Mouse (Mus musculus): ENCODE results near the gene Lca5l.

Gene Lca5l

DNA sequence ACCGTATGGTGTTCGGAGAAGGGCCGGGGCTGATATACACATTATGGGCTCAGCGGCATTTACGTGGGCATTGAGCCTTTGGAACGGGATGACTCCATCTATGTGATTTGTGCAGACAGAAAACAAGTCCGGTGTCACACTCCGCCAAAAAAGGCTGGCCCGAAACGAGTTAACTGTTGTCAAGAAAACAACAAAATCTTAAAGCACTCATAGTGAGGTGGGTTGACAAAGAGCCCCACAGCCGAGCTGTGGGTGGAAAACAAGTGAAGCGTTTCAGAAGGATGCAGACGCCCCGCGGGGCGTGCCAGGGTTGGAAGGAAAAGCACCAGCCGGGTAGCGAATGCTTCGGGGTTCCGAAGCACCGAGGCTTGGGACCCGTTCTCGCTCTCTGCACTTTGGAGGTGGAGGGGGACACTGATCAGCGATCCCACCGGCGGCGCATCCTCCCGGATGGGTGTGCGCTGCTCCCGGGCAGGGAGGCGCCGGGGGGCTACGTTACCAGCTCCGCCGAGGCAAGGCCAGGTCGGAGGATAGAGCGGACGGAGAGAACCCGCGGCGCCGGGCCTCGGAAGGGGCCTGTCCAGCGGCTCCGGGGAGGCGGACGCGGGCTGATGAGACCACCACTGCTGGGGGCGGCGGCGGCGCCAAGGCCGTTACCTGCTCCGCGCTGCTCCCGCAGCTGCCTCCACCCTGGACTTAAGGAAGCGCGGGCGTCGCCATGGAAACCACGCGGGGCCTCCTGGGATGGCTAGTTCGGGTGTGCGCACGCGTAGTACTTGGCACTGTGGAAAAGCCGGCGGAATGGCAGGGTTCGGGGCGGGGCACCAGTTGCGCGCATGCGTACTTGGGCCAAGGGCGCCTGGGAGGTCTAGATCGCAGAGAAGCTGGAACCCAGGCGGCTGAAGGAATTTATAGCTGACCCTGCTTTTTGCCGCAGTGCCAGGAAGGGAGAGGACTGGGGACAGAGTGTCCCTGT, at the start of gene Lca5l:
Gene Lca5l (minus strand): TSS at position 741 of the 976 bp plus-strand sequence.
- peak; percentile 99 for DNase-seq

DNA sequence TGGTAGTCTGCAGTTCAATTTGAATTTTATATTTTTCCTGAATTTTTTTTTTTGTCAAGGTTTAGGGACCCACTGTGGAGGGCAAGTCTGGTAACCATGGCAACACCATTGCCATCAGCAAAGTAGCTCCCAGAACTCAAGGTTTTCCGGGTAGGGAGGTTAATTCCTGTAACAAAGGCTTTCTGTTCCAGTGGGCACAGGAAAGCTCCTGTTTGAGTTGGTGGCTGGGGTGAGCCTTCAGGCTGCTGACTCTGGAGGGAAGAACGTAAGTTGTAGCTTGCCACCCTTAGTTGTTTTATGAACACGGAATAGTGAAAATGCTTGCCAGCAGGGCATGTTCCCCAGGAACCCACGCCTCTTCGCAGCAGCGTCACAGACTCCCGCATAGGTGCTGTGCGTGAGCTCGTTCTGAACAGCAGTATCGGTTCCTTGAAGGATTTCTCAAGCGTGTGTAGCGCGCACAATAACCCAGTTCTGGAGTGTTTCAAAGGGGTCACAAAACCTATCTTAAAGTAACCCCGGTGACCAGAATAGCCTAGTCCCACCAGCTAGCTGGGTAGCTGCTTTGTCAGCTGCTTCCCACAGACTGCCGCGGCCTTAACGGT, 43.4 kb upstream of the Lca5l start, which contains the start of gene B3galt5:
Gene B3galt5 (plus strand): TSS at position 436 of the 605 bp plus-strand sequence.
- DNase-seq, result no peak

DNA sequence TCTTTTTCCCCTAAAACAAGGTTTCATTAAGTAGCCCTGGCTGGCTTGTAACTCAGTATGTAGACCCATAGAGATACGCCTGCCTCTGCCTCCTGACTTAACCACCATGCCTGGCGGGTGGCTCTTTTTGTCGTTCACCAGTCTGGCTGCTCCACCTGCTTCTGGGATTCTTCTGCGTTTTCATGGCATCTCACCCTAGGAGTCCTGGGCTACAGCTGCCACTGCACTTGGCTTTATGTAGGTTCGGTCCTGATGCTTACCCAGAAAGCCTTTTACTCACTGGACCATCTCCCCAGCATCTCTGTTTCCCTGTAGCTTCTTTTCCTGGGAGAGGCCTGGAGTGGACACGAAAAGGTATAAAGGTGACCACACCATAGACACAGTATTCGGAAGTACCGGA, 41.9 kb upstream of the Lca5l start:
- DNase-seq, result no peak

DNA sequence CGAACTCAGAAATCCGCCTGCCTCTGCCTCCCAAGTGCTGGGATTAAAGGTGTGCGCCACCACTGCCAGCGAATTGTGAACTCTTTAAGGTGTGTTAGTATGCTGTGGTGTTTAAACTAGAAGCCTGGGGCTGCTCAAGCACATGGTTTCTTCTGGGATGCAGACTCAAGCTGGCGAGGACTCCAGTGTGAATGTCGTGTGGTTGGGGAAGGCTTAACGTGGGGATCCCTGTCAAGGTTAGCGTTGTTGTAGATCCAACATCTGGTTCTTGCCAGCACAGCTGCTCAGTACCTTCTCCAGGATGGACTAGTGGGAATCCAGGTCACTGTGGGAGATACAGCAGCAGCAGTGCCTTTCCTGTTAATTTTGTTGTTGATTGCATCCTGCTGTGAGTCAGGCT, 39.9 kb upstream of the Lca5l start:
- no peak for DNase-seq

DNA sequence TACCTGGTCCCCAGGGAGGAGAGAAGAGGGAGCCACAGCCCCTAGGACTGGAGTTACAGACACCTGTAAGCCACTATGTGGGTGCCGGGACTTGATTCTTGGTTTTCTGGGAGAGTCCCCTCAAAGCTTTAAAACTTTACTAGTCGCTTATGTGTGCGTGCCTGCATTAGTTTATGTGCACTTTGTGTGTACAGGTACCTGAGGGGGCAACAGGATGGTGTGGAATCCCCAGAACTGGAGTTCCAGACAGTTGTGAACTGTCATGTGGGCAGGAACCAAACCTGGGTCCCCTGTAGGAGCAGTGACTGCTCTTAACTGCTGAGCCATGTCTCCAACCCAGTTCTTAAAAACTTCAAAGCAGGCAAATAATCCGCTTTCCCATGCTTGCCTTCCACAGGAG, 39.2 kb upstream of the Lca5l start:
- DNase-seq, result no peak

DNA sequence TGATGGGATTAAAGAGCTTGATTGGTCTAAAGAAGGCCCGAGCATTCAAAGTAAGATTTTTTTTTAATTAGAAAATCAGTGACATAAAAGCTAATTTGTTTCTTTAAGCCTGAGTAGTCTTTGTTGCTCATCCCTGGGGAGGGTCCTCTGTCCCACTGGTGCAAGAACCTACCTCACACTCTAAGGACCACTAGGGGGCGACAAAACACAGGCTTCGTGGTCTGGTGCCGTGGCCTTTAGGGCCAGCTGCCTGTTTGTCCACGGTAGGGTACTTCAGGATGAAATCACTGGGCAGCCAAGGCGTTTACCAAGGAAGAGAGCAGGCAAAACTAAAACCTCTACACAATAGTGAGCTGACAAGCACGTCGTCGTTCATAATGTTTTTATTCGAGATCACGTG, 38.3 kb upstream of the Lca5l start:
- peak; percentile 49 for DNase-seq

DNA sequence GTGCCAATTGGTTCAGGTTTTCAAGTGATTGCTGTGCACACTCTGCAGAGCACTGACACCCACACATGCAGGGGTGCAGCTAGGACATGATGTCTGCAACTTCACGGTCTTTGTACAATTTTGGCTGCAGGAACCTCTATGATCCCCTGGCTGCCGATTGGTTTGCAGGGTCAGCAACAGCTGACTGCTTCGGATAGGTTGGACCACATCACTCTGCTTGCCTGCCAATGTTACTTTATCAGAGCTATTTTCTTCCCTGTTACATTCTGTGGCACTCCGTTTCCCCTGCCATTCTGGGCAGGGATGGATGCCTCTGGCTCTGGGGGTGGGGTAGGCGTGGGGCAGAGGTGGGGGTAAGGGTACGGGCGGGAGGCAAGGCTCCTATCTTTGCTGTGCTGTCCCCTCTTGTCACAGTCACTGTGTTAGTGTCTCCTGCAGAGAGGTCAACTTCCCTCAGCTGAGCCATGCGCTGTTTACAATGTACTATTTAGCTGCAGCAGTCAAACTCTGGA, 37.0 kb upstream of the Lca5l start:
- no peak for DNase-seq

DNA sequence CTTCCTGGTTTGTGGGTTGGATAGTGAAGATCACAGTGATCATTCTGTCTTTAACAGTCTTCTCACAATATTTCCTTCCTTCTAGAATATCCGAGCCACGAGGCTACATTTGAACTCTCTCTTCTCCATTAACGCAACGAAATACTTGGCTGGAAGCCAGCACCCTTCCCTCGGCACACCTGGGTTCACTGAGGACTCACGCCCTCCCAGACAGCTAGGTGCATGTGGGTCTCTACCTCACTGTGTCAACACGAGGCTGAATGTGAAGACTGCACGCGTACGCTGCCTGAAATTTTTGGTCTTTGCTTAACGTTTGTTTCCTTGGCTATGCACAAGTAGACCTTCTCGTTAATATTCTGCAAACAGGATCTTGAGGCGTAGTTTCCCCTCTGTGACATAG, 36.4 kb upstream of the Lca5l start:
- no peak for DNase-seq

DNA sequence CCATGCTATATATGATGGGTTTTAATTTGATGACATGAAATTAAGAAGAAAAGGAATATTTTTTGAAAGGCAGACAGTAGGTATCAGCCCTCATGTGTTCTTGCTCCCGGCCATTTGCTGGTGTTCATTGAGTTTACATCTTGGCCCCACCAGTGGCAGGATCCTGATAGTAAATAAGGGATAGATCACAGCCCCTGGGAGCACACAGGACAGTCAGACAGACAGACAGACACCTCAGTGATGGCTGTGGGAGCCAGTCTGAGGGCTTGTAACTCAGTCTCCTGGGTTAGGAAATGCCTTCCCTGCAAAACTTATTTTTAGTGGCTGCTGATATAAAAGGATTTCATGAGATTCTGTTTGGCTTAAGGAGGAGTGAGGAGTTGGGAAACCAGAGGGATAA, 30.4 kb upstream of the Lca5l start:
- DNase-seq, result no peak

DNA sequence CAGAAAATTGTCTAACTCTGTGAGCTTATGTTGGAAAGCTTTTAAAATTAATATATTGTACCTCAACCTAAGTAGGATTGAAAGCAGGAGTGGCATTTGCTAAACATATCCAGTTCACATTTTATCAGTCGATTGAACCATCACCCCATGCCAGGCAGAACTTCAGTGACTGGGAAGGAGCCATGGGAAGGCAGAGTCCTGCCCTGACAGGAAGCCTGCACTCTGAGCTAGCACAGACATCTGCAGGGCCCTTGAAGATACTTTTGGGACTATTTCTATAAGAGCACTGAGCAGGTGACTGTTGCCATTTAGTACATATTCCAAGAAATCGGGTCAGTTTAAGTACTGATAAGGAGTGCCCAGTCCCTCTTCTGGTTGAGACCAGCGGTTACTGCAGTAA, 29.9 kb upstream of the Lca5l start:
- no peak for DNase-seq

DNA sequence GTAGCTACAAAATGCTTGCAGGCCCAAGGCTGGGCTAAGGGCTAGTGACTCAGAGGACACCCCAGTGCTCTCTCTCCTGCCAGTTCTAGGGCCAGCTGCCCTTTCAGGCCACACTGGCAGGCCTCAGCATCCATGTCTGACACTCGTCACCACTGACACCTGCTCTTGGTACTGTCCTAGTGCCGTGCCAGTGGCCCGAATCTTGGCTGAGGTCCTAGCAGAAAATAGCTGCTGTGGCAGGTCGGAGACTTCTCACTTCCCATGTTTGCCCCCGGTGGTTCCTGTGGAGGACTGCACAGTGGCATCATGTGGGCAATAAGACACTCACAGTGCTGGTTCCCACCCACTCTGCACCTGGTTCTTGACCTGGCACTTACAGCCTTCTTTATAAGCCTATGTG, 29.4 kb upstream of the Lca5l start:
- DNase-seq, result no peak

DNA sequence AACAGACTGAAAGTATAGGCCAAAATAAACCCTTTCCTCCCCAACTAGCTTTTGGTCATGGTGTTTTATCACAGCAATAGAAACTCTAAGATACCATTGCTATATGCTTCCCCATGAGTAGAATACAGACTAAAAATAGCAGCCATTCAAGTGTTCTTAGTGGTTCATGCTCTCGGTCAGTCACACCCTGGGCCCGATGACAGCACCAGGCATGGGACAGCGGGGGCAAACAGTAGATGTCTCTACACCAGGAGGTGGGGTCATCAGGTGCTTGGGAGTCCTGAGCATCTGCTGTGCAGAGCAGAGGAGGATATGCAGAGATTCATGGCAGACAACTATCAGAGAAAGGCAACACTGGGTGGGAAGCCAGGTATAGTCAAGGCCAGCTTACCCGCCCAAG, 21.0 kb upstream of the Lca5l start:
- DNase-seq, result no peak

DNA sequence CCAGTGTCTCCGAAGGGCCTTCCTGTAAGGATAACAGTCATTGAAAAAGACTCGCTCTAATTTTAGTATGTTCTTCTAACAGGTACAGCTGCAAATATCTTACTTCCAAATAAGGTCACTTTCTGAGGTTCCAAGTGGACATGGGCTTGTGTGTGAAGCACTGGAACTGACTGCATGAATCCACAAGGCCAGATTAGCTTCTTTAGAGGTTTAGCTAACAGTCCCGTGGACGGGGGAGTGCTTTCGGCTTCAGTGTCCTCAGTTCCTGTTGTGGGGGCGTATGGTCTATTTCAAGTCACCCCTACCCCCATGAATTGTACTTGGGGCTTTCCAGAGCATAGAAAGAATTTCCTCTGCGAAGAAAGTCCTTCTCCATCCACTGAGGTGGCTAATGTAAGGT, 18.8 kb upstream of the Lca5l start:
- DNase-seq, result no peak

DNA sequence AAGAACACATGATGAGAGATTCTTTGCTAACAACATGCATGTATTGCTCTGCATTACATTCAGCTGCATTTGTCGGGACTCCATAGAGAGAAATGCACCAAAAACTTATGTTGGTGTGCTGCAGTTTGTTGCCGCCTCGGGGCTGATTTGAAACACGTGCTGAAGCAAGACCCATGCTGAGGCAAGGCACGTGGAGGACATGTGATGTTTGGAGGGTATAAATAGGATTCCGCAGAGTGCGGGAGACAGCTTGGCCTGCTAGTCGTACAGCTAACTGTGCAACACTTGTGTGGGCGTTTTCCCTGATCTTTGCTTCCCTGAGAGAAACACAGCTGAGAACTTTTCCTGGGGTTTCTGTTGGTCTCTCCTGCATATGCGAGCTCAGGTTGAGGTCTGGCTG, 17.7 kb upstream of the Lca5l start:
- no peak for DNase-seq

DNA sequence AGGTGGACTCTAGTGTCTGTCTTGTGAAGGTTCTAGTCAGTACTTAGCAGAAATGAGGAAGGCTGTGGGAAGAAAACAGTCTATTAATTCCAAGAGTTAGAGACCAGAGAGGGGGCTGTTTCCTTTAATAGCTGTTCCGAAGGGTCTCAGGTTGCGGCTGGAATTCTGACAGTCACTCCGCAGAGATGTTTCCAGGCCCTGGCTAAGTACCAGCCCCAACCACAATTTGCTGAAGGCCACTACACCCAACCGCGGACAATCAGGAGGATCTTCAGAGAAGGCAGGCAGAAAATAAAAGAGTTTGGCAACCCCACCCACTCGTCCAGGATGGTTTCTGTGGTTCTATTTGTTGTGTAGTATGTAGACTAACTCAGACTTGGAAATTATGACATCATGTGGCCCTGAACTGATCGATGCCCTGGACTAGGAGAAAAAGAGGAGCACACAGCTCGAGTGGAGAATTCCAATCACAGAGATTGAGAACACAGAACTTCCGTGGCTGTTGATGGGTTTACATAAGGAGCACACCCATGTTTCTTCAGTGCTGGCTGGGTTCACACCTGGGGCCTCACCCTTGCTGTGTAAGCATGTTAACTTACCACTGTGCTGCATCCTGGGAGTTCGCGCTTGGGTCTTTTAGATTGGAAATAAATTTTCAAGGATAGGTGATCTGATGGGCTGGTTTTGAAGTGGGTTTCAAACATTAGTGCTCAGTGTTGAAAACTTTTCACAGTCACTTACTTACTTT, 9.6 kb upstream of the Lca5l start:
- no peak for DNase-seq

DNA sequence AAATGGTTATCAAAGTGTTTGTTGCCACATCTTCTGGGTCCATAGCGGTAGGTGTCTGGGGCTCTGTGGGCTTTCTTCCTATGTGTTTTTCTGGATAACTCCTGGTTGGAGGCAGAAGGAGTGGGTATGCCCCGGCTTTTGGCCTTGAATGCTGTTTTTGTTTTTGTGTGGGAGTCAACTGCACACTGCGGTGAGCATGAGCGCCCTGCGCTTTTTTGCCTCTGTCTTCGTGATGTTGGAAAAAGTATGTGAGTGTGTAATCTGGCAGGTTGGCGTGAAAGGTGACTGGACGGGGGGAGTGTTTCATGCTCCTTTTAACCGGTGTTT, 8.6 kb upstream of the Lca5l start:
- DNase-seq, result no peak

DNA sequence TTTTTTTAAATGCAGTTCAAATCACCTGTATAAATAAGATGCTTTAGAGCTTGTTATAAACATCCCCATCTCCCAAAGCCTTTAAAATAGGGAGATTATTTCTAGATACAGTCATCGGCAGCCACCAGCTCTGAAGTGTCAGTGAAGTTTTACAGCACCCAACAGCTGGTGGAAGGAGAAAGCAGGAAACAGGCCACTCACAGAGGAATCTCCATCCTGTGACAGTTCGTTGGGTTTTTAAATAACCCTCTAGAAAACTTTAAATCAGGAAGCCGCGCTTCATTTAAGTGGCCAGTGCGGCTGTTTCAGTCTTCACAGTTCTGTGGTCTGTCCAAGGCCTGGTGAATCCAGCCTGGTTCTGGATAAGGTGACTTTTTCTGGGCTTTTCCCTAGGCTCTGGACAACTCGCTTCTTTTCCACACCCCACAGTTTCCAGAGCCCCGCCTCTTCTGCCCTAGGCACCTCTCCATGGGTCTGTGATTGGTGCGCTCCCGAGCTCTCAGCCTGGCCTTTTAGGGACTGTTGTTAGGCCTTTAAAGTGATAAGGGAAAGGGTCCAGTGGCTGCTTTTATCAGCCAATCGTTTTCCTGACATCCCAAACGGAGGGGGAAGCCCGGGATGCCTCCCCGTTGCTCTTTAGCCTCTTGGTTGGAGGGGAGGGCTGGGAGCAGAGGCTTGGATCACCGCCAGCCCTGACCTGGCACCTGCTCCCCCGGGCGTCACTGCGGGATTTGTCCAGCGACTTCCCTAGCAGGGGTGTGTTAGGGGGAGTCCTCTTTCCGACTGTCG, 8.0 kb upstream of the Lca5l start, which contains the start of gene Sh3bgr:
Gene Sh3bgr (plus strand): TSS at position 538 of the 789 bp plus-strand sequence.
- no peak for DNase-seq

DNA sequence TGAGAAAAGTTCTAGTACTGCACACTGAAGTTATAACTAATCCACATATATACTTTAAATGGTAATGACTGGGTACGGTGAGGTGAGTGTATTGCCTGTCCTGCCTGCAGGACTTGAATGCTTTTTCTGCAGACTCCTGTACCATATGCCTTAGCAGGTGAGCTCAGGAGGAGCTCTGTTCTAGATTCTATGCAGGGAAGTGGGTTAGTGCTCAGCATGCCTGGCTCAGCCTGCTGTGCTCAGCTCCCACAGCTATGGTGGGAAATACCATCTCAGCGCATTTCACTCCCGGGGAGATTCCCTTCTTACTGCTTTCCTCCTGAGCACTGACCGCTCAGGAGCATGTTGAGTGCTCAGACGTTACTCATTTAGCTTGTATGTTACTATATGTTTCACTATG, 4.5 kb downstream of the Lca5l start:
- no peak for DNase-seq

DNA sequence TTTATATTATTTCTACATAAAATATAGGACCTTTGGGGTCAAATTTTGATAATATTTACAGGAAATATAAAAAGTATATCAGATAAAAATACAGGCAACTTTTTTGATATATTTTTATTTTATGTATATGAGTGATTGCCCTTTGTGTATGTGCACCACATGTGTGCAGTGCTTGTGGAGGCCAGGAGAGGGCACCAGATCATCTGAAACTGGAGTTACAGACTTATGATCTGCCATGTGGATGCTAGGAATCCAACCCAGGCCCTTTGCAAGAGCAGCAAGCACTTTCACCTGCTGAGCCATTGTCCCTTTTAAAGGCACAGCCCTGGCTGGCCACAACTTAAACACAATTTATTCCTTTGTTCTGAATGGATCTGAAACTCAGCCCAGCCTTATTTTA, 12.9 kb downstream of the Lca5l start:
- no peak for DNase-seq

DNA sequence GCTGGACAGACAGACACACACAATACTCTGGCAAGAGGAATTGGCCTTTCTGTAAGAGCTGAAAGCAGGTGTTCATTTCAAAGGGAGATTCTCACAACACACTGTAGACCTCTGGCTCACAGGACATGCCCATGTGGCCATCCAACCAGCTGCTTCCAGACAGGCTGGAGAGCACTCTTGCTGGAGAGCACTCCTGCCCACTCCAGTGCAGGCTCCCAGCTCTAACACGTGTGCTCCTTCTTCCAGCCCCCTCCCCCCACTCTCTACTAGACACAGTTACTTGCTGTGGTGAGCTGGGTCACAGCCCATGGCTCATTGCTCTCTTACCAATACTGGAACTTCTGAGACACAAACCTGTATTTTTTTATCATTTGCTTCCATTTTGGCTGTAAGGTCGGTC, 16.7 kb downstream of the Lca5l start:
- DNase-seq, result no peak

DNA sequence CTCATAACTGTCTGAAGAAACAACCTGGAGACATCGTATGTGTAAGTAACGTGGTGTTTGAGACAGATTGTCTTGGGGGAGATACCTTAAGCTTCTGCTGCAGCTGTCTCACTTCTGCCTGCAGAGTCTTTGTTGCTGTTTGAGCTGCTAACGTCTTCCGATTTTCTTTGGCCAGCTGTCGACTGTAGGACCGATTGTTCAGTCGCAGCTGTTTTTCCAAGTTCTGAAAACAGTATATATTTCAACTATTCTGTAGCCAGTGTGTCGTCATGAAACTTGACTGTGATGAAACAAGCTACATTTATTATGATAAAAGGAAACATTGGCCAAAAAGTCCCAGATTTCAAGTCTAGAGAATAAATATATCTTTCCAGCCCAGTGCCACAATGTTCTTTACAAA, 18.4 kb downstream of the Lca5l start:
- DNase-seq, result no peak

DNA sequence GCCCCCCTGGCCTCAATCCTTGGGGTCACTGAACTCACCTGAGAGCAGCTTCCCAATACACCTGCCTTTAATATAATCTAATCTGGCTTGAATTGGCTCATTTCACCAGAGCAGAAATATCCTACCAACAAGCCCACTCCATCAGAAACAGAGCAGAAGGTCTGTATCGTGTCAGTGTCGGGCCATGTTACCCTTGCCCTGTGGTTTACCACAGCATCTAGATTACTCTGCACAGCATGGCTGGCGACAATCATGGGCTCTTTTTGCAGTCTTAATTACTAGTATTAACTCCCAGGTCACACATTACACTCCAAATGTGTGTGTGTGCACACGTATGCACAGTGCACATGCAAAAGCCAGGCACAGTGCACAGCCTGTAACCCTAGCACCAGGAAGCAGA, 23.2 kb downstream of the Lca5l start:
- DNase-seq, result no peak

Measured in right cerebral cortex, postnatal 25 days (tissue).